Mouse (Mus musculus) left cerebral cortex, postnatal 14 days (tissue): Measurements from ENCODE around the gene Cbx6. TPM values are rescaled to one million over a fixed set of nuclear protein-coding genes. Genes with fewer than 3 reads are reported as not detected.

Experiments
- DNase-seq, 2 experiments: peaks; one replicate each; pipeline ENCODE4 v3.0.0; 2021 to 2022; ENCODE audit warnings: low spot score in 2 of 2, mixed read lengths in 1 of 2
- intact Hi-C: fragments of 180-260 bp; cut with DNase I; formaldehyde crosslinking; loops from one replicate; pipeline ENCODE4 v1.15.1; 2025
- long read RNA-seq, 2 experiments: library from polyadenylated mRNA; stranded (forward); transcript quantifications; one replicate each; pipeline ENCODE4 v2.0.0; 2021
- total RNA-seq, 2 experiments: library from RNA; stranded (reverse); gene quantifications; 2 replicates each; pipeline ENCODE4 v1.2.3; 2021

The Cbx6 gene
- total RNA-seq: 100 to 1,000 TPM; 429 to 483 TPM
- long read RNA-seq, experiment 1, full-length matches to known transcripts: 424 of 437 reads
- long read RNA-seq, experiment 1, partial matches to known transcripts: 11 of 437 reads
- long read RNA-seq, experiment 1, other reads (novel, unspliced or antisense): 2 of 437 reads
- long read RNA-seq, experiment 2, full-length matches to known transcripts: 373 of 419 reads
- long read RNA-seq, experiment 2, partial matches to known transcripts: 19 of 419 reads
- long read RNA-seq, experiment 2, other reads (novel, unspliced or antisense): 27 of 419 reads

- intact Hi-C loops: loop anchor here (5.0 to 10.0 kb wide), 2 partner anchors 98 to 250 kb away; no protein-coding TSS in a partner anchor
These were observed at the start of gene Cbx6, which contains the start of gene Npcd for GRCm38 (mm10) chr15:79834130-79834880. TSS of gene Cbx6 (minus strand) at chr15:79834688. TSS of gene Npcd (minus strand) at chr15:79834237.

GRCm38 (mm10) chr15:79883352-79883822 is 48.9 kb upstream of the Cbx6 start:
- intact Hi-C loops: loop anchor here (1.0 to 10.0 kb wide), 2 partner anchors 50 to 129 kb away; no protein-coding TSS in a partner anchor
- peak; percentile 95 to 96 for DNase-seq

More at GRCm38 (mm10) chr15:79834130-79834880, at the start of gene Cbx6, which contains the start of gene Npcd:
- peak; percentile 99 for DNase-seq

GRCm38 (mm10) chr15:79882623-79883267 is 48.3 kb upstream of the Cbx6 start:
- intact Hi-C loops: loop anchor here (1.0 to 10.0 kb wide), 2 partner anchors 49 to 128 kb away; no protein-coding TSS in a partner anchor
- peak; percentile 73 to 87 for DNase-seq

- intact Hi-C loops: loop anchor here (10.0 kb wide), 1 partner anchor 126 kb away; no protein-coding TSS in a partner anchor
- no peak for DNase-seq
These were observed 46.0 kb upstream of the Cbx6 start for GRCm38 (mm10) chr15:79880477-79880876.

- peak; percentile 71 to 91 for DNase-seq
- intact Hi-C loops: no loop called here
These were observed 44.8 kb upstream of the Cbx6 start for GRCm38 (mm10) chr15:79879319-79879718.

- intact Hi-C loops: no loop called here
- DNase-seq: no peak
These were observed 44.2 kb upstream of the Cbx6 start for GRCm38 (mm10) chr15:79878725-79879136.

- no peak for DNase-seq
- intact Hi-C loops: no loop called here
These were observed 40.9 kb upstream of the Cbx6 start for GRCm38 (mm10) chr15:79875261-79875995.

- no peak for DNase-seq
- intact Hi-C loops: no loop called here
These were observed 39.5 kb upstream of the Cbx6 start for GRCm38 (mm10) chr15:79873995-79874394.

GRCm38 (mm10) chr15:79873545-79873944 is 39.1 kb upstream of the Cbx6 start:
- intact Hi-C loops: no loop called here
- no peak for DNase-seq

- intact Hi-C loops: no loop called here
- DNase-seq: no peak
These were observed 32.9 kb upstream of the Cbx6 start for GRCm38 (mm10) chr15:79867260-79868002.

- DNase-seq: no peak
- intact Hi-C loops: no loop called here
These were observed 25.3 kb upstream of the Cbx6 start for GRCm38 (mm10) chr15:79859821-79860220.

- intact Hi-C loops: no loop called here
- no peak for DNase-seq
These were observed 24.5 kb upstream of the Cbx6 start for GRCm38 (mm10) chr15:79858979-79859378.

GRCm38 (mm10) chr15:79850143-79850542 is 15.7 kb upstream of the Cbx6 start:
- DNase-seq: no peak
- intact Hi-C loops: no loop called here

GRCm38 (mm10) chr15:79847100-79847499 is 12.6 kb upstream of the Cbx6 start:
- peak; percentile 16 to 30 for DNase-seq
- intact Hi-C loops: no loop called here

- intact Hi-C loops: no loop called here
- DNase-seq: no peak
These were observed 11.5 kb upstream of the Cbx6 start for GRCm38 (mm10) chr15:79845986-79846385.

- intact Hi-C loops: no loop called here
- no peak for DNase-seq
These were observed 8.5 kb upstream of the Cbx6 start for GRCm38 (mm10) chr15:79842985-79843384.

GRCm38 (mm10) chr15:79840281-79840680 is 5.8 kb upstream of the Cbx6 start:
- intact Hi-C loops: no loop called here
- no peak for DNase-seq

- no peak for DNase-seq
- intact Hi-C loops: loop anchor here (5.0 to 10.0 kb wide), 2 partner anchors 97 to 250 kb away; no protein-coding TSS in a partner anchor
These were observed 383 bp upstream of the Cbx6 start for GRCm38 (mm10) chr15:79834881-79835260.
